Mouse (Mus musculus): ENCODE results near the gene 9930022D16Rik.

Gene 9930022D16Rik

DNA sequence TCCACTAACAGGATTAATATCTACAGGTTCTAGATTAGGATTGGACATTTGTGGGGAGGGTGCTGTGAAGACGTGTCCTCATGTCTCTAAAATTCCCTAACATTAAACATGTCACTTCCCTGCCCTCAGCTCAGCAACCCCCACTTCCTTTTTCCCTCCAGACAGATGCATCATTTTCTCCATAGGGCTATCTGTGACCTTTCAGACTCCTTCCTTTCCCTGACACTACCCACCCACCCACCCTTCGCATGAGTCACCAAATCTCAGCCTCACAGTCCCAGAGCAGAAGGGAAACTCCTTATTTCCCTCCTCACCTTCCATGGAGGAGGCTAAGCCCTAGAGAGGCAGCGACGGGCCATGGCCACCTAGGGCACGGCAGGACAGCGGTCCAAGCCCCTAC is at the start of gene 9930022D16Rik:
TSS of gene 9930022D16Rik (plus strand) at position 301 of the 400 bp plus-strand sequence.
- DNase-seq (ENCODE audit: extremely low read depth, low read depth) = no peak

DNA sequence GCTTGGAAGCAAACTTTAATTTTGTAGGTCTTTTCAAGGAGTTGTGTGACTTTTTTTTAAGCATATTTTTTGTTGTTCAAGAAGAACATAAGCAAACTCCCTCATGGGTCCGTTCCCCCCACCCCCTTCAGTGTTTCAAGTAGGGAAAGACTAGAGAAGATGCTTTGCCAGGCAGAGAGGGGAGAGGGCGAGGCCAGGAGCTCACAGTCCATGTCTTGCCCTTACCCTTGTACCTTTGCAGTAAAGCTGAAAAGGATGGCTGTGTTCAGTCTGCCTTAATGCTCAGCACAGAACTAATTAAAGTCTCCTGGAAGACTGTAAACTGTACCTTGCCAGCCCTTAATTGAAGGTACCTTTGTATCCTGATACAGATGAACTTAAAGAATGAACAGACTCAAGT is 49.4 kb upstream of the 9930022D16Rik start:
- DNase-seq (ENCODE audit: extremely low read depth, low read depth) = no peak

DNA sequence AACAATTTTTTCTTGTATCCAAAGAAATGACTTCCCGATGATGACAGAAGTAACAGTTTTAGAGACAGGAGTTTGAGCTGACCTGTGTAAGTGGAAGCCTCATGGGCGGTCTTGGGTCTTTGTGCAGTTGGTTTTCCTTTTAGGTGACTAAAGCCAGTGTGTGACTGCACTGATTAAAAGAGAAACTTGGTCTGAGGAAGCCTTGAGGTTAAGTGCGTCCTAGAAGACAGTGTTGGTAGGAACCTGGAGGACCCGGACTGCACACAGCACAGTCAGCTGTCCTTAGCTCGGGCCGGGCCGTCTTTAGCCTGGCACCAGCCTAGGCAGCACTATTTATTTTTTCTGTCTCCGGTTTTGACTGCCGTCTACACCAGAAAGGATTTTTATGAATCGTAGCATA is 48.8 kb upstream of the 9930022D16Rik start:
- no peak for DNase-seq (ENCODE audit: extremely low read depth, low read depth)

DNA sequence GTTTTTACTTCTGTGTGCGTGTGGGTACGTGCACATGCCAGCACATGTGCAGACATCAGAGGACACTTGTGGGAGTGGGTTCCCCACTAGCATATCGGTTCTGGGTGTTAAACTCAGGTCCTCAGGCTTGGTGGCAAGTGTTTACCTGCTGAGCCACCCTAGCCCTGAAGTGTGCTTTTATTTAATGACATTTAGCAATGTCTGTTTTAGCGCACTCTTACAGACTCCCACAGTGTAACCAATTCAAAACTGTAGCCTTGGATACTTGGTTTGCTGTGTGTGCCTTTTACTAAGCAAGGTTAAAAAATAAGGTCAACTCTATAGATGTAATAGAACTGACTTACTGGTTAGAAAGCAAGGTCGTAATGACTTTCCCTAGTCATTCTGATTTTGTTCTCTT is 47.9 kb upstream of the 9930022D16Rik start:
- DNase-seq (ENCODE audit: extremely low read depth, low read depth) = no peak

DNA sequence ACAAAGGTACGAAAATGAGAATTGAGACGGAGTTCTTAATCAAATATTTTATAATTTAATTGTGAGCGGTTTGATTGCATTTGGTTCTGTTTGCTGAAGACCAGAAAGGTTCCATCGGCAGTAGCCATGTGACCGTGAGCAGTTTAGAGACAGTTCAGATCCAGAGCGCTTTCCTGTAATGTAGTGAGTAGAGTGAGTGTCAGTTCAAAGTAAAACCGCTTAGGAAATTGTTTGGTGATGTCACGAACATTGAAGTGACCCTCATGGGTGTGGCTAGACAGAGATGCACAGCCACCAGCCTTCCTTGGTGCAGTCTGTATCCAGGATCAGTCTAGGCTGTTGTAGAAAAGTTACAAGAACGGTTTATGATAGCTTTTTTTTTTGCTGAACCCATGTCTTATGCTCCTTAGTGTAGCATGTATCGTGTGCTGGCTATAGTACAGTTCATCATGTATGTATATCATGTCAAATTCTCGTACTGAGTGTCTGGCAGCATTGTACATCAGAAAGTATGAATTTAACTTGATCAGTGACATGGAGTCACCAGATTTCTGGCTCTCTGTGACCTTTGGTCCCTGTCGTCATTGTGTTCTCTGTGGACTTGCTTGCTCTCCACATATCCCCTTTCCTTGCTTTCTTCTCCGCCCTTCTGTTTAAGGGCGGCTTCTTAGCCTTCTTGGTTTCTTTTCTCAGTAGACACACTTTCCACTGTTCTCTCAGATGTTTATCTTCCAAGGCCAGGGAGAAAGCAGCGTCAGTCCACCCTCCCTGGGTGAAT is 46.7 kb upstream of the 9930022D16Rik start:
- DNase-seq (ENCODE audit: extremely low read depth, low read depth) = no peak

DNA sequence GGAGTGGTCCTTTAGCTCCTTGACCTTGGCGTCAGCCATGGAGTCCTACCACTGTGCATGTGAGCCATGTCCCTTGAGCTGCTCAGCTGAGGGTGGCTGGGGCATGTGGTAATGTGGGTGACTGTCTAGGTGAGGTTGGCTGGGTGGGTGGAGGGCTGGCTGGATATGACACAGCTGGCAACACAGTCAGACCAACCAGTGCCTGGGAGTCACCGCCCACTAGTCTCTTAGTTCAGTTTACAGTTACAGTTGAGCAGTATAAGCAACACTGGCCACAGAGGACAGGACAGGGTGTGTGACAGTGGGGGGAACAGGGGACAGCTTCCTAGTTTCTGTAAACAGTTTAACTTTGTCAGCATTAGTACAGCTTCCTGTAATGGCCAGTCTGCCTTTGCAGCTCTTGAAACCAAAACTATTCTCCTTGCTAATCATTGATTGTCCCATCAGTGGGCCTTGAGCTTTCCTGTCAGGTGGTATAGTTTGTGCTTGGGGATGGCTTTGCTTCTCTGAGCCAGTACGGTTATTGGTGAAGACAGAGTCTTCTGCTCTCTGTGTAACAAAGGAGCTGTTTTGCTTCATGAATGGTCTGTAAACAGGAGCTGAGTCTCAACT is 44.6 kb upstream of the 9930022D16Rik start:
- no peak for DNase-seq (ENCODE audit: extremely low read depth, low read depth)

DNA sequence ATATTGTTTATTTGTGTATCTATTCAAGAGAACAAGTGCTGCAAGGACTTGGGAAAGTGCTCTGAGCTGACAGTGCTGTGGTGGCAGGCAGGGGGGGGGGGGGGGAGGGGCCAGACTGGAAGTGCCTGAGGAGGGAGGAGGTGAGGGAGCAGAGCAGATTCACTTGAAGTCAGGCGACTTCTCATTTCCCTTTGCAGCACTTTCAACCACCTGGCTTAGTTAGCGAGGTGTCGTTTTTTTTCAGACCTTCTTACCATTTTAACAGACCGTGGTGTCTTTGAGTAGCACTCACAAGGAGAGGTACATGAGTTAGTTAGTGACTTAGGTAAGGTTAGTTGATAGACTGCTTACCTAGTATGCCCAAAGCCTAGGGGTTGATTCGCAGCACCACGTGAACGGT is 38.3 kb upstream of the 9930022D16Rik start:
- DNase-seq (ENCODE audit: extremely low read depth, low read depth) = no peak

DNA sequence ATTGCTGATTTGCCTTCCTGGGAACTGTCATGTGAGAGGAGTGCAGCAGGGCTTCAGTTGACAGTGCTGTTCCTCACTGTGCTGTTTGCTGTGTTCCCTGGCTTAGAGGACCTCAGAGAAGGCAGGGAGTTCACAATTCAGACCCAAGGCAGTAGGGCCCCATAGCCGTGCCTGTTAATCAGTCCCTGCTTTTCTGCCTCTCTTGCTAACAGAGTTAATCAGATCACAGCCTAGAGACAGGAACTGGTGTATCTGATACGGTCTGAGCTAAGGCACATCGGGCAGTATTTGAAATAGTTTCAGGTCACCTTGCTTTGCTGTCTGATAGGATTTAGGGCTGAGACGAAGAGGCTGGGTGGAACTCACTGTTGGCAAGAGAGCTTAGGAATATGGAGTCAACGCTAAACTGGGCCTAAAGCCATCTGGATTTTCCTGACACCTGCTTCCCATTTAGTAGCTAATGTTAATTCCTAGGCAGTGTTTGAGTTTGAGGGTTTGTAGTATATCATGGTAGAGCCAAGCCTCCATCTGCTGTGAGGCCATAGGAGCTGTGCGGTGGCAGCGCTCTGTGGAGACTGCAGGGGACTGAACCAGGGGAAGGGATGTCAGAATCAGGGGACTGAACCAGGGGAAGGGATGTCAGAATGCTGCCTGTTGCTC is 37.1 kb upstream of the 9930022D16Rik start:
- no peak for DNase-seq (ENCODE audit: extremely low read depth, low read depth)

DNA sequence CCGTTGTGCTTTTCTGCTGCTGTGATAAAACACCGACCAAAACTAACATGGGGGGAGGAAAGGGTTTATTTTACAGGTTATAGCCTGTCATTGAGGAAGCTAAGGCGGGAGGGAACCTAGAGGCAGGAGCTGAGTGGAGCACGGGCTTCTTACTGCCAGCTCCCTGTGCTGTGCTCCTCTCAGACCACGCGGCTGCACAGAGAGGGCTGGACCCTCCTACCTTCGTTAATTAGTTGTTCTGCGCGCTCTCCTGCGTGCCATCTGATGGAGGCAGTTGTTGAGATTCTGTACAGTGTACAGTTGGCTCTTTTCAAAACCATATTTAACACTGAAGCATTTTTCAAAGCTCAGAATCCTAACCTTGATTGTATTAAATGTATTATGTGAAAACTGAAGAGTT is 36.2 kb upstream of the 9930022D16Rik start:
- no peak for DNase-seq (ENCODE audit: extremely low read depth, low read depth)

DNA sequence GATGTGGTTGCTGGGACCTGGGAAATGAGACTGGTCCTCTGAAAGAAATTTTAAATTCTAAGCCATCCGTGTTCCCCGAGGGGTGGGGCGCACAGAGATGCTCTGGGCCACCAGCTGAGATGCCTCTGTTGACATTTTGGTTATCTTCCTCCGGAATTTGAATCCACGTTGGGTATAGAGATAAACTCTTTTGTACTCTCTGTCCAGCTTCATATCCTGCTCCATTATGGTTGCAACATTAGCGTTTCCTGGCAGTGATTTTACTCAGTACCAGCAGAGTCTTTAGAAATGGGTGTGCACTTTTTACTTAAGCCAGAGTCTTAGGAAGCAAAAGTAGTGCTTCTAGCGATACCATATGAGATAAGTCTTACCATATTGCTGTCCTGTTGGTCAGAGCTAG is 35.7 kb upstream of the 9930022D16Rik start:
- DNase-seq (ENCODE audit: extremely low read depth, low read depth) = no peak

DNA sequence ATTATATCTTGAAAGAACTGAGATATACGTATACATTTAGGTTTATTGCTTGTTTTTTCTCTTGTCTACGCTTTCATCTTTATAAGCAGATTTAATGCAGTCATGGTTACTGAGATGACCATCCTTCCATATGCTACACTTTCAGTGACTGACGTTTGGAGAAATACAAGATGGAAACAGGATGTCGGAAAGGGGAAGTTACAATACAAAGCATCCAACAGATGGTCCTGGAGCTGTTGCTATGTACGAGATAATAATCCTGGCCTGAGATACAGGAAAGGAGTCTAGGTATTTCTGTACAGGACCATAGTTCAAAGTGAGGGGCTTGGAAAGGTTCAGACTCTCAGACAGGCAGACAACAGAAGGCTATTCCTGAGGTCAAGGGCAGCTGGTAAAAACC is 33.1 kb upstream of the 9930022D16Rik start:
- peak; percentile 83 for DNase-seq (ENCODE audit: extremely low read depth, low read depth)

DNA sequence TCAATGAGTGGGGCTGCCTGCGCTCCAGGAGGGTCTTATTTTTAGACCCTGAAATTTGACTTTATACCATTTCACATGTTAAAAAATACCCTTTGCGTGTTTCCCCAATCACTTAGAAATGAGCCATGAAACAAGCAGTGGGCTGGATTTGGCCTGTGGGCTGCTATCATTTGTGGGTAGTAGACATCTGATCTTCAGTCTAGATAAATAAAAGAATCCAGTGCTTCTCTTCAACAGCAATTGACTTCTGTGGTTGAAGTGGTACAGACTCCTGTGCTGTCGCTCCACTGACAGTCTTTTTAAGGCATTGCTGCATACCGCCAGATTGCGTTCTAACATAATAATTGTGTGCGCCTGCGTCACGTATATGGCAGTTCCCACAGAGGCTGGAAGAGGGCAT is 28.4 kb upstream of the 9930022D16Rik start:
- DNase-seq (ENCODE audit: extremely low read depth, low read depth) = no peak

DNA sequence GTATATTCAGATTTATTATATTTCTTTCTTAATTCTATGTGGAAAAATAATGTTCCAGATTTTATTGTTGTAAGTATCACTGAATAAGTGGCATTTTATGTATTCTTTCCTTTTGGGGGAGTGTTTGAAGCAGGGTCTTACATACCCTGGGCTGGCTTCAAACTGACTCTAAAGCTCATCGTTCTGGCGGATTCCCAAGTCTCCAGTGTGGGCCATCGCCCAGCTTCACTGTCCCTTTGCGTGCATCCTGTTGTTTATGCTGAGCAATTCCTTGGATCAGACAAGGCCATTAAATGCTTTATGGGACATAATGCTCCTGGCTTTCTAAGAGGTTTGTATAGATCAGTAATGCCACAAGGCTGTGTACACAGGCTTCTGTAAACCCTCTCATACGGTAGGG is 24.7 kb upstream of the 9930022D16Rik start:
- DNase-seq (ENCODE audit: extremely low read depth, low read depth) = no peak

DNA sequence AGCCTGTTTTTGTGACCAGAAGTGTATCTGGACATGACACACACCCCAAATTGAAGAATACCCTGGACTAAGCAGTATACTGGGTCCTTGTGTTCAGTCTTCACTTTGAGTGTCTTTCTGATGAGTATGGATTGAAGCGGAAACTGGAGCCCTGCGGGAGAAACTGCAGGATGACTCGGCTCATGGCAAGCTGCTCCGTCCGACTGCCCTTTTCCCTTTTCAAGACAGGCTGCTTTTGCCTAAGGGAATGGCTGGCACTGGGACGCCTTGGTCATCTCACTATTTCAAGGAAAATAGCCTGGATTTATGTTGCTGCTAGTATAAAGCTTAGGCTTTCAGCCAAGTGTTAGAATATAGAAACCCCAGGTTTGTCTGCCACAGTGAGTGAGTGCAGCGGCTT is 22.5 kb upstream of the 9930022D16Rik start:
- no peak for DNase-seq (ENCODE audit: extremely low read depth, low read depth)

DNA sequence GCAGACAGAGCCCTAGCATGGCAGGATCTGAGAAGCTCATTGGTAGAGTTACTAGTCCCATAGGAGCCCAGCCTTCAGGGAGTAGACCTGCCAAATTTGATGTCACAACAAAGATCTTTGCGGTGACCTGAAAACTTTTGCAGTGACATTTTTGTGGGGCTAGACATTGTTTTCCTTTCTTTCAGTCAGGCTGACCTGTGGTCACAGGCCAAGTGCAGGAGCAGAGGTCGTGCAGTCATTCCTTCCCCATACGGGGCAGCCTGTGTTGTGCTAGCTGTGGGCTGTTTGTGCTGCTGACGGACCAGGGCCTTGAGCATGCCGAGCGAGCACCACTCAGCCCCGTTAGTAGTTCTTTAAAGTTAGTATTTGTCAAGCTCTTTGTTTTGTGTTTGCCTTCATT is 22.0 kb upstream of the 9930022D16Rik start:
- DNase-seq (ENCODE audit: extremely low read depth, low read depth) = no peak

DNA sequence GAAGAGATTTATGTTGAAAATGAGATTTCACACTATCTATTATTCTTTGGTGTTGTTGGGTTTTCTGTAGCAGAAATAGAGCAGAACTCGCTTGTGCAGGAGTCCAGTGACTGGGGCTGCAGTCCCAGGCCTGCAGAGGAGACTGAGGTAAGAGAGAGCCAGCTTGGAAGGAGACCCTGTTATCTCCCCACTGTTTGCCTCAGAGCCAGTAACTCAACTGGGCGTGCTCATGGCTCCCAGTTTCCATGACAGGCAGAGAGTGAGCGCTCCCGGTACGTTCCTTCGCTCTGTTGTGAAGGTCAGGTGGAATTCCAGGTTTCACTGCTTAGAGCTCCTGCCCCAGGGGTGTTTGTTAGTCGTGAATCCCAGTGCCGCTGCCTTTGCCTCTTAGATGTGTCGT is 21.1 kb upstream of the 9930022D16Rik start:
- no peak for DNase-seq (ENCODE audit: extremely low read depth, low read depth)

DNA sequence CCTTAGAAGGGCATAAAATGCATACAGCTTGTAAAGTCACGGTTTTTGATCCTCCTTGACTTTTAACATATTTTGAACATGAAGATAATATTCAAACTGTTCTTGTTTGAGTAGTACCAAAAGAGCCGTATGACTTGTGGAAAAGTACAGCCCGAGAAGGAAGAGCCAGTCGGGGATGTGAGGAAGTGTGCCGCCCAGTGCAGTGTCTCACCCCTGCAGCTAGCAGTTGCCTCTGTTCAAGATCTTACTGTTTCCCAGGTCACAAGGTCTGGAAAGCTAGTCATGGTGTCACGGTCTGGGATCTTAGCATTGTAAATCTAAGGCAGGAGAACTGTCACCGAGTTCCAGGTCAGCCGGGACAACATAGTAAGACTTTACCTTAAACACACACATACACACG is 19.0 kb upstream of the 9930022D16Rik start:
- DNase-seq (ENCODE audit: extremely low read depth, low read depth) = no peak

DNA sequence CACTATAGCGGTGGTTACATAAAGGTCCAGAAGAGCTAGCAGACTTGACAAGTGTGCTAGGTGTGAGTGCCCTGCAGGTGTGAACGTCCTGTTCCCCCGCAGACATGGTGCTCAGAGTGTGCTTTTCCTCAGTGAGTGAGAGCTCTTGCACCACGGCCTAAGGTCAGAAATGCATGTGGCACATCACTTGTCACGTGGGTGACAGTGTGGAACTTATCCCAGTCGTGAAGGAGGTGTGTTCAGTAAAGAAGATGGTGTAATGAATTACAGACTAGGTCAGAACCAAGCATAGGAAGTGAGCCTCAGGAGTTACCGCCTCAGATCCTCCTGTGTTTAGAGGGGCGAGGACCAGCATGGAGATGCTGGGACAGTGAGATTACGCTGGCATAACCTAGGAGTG is 18.4 kb upstream of the 9930022D16Rik start:
- no peak for DNase-seq (ENCODE audit: extremely low read depth, low read depth)

DNA sequence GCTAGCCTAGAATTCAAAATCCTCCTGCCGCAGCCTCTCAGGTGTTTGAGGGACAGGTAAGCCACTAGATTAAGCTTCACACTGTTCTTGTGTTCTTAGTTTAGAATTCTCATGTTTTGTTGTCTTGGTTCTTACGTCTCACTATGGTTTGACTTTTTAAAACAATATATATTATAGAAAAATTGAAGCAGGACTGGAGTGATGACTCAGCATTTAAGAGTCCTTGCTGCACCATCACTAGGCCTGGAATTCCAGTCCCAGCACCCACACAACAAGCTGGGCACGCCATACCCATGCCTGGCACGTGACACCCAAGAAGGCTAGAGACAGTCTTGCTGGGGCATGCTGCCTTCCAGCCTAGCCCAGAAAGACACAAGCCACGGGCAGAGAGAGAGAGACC is 7.3 kb upstream of the 9930022D16Rik start:
- DNase-seq (ENCODE audit: extremely low read depth, low read depth) = no peak

DNA sequence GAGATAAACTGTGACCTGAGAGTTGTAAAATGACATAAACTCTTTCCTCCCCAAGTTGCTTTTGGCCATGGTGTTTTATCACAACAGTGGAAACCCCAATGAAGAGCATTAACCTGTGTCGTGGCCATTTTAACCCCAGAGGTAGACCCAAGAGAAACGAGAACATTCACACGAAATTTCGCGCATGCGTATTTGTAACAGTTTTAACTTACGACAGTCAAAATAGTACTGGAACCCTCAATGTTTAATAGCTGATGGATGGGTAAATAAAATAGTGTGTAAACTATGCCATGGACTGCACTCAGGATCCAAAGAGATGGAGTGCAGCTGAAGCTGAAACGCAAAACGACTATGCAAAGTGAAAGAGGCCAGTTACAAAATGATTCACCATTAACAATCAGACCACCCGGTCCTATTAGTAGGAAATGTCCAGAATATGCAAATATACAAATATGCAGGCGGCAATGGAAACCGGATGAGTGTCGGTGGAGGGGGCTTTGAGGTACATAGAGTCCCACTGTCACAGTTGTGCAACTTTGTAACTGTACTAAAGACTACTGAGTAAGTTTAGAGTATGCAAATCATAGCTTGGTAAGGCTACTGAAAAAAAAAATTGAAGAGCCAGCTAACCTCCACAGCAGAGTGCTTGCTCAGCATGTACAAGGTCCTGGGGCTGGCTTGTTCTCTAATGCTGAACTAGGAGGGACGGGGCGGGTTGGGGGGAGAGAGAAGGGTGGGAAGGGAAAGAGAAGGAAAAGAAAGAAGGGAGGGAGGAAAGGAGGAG is 3.3 kb upstream of the 9930022D16Rik start:
- no peak for DNase-seq (ENCODE audit: extremely low read depth, low read depth)

DNA sequence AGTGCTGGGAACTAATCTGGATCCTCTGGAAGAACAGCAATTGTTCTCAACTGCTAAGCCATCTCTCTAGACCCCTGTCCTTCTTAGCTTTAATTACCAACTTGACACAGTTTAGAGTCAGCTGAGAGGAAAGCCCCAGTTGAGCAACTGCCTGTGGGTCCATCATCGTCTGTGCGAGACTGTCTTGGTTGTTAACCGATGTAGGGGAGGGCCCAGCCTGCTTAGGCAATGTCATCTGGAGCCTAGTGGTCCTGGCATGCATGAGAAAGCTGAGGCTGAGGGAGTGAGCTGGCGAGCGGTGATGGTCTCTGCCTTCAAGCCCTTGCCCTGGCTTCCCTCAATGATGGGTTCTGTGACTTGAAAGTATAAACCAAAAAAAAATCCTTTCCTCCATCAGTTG is 1.1 kb downstream of the 9930022D16Rik start:
- DNase-seq (ENCODE audit: extremely low read depth, low read depth) = no peak
